Mouse (Mus musculus): ENCODE results near the gene Gpr153.

Gene Gpr153

DNA sequence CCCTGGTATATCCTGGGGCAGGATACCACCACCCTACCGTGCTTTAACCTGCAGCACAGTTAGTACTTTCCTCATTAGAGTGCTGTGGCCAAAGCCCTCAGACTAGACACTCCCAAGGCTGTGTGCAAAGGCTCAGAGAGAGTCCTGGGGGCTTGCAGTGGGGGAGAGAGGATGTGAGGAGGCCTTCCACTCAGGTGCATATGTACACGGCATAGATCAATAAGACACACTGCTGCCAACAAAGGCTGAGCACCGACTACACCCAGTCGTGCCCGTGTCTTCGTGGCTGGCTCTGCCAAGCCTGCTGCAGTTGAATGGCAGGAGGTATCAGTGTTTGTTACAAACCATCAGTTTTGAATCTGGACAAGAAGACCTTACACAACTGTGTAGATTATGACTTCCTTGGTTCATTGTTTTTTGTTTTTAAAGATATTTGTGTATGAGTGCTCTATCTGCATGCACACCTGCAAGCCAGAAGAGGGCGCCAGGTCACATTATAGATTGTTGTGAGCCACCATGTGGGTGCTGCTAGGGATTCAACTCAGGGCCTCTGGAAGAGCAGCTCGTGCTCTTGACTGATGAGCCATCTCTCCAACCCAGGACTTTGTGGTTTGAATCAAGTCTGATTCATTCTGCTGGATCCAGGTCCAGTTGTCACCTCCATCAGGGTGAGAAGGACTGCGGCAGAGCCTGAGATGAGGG, 9.0 kb upstream of the Gpr153 start:
- in situ Hi-C loops (cut with MseI, MboI): no loop called here

- in situ Hi-C loops (cut with MseI, MboI): no loop called here
Measured at GRCm38 (mm10) chr4:152265791-152266190, 8.2 kb upstream of the Gpr153 start.

DNA sequence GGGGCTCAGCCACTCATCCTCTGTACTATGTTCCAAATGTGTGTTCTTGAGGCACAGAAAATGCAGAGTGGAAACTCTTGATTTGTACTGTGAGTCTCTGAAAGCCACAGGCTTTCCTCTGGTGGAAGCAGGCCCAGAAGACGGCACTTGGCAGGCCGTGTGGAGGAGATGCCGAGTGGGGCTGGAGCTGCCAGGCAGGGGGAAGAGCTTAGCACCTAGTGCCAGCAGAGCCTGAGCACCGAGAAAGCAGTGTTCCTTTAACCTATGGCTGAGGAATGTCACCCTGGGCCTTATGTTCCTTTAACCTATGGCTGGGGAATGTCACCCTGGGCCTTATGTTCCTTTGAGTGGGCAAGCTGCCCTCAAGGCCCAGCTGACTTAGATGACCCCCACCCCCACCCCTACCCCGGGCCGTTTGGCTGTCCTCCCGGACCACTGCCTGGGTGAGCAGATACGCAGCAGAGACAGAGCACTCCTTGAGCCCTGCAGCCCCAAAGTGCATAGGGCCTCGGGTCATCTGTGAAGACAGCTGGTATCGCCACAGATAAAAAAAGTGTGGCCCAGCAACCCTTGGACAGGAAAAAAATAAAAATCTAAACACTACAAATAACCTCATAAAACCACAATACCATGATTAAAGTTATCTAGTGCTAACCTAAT, 7.7 kb upstream of the Gpr153 start:
- in situ Hi-C loops (cut with MseI, MboI): no loop called here

GRCm38 (mm10) chr4:152267748-152268369, 6.2 kb upstream of the Gpr153 start:
- in situ Hi-C loops (cut with MseI, MboI): no loop called here

- in situ Hi-C loops (cut with MseI, MboI): no loop called here
Measured at GRCm38 (mm10) chr4:152269967-152270366, 4.1 kb upstream of the Gpr153 start.

DNA sequence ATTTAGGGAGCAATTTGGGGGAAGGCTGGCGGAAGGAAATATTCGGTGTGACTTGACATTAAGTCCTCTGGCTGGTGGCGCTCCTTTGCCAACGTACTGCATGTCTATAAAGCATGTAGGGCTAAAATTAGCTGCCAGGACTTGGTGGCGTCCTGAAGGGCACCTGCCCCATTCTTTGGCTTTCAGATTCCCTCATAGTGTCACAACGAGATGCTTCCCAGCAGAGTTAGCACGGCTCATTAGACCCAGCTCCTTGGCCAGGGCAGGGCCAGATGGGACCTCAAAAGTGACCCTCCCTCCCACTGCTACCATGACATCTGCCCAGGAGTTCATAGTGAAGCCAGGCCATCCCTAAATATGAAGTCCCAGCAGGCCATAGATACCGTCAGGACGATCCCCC, 3.4 kb upstream of the Gpr153 start:
- in situ Hi-C loops (cut with MseI, MboI): no loop called here

GRCm38 (mm10) chr4:152271334-152271733, 2.7 kb upstream of the Gpr153 start:
- in situ Hi-C loops (cut with MseI, MboI): no loop called here

DNA sequence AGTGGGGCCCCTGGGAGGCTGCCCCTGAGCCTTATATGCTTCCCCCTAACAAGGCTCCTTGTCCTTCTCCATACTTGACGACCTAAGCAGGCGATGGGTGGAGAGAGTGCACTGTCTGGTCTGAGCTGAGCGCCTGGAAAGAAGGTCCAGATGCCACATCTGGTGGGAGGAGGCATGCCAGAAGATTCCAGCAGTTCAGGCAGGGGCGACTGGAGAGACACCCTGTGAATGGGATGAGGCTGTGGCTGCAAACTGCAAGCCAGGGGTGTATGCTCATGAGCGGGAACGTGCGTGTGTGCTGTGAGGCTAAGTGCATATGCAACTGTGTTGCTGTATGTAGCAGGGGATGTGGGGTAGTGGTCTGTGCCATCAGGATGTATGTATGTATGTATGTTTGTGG, 2.0 kb upstream of the Gpr153 start:
- in situ Hi-C loops (cut with MseI, MboI): no loop called here

DNA sequence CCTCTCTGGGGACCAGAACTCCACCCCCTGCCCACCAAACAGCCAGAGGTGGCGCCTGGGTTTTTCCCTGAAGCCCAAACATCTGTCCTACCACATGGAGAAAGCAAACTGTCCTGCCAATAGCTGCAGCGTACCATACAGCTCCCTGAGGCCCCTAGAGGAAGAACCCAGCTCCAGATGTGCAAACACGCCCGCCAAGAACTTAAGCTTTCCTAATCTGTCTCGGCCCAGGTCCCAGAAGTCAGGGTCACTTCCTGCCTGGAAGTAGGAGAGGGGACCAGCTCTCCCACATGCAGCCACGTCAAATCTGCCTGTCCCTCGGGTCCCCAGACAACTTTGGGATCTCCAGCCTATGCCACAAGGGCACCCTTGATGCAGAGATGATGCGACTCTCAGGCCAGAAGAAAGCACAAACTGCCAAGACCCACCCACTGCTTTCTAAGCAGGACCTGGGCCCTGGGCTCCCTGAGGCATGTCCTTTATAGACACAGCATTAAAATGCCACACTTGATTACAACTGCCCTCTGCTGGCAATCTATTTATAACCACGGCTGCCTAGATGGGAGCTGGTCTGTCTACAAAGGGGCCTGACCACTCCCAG, 1.5 kb upstream of the Gpr153 start:
- in situ Hi-C loops (cut with MseI, MboI): no loop called here

- in situ Hi-C loops (cut with MseI, MboI): no loop called here
Measured at GRCm38 (mm10) chr4:152273191-152273590, 841 bp upstream of the Gpr153 start.

DNA sequence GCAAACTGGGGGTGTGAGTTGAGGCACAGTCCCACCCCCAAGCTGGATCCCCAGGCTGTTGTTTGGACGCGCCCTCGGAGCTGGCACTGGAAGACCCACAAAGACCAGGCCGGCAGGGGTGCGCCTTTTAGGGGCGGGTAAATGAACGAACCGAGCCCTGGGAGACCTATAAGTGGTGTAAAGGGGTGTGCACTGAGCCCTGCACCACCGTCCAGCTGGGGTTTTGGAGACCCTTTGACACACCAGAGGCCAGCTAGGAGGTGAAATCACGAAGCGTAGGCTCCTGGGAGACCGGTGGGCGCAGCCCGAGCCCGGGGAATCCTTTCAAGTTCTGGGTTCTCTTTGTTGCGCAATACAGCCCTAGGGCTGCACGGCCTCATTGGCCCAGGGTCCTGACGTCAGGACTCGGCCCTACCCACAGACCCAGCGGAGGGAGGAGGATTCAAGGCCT, 674 bp downstream of the Gpr153 start:
- in situ Hi-C loops (cut with MseI, MboI): no loop called here

- in situ Hi-C loops (cut with MseI, MboI): no loop called here
Measured at GRCm38 (mm10) chr4:152276389-152277347, 2.6 kb downstream of the Gpr153 start.

GRCm38 (mm10) chr4:152277916-152278315, 3.9 kb downstream of the Gpr153 start:
- in situ Hi-C loops (cut with MseI, MboI): no loop called here

- in situ Hi-C loops (cut with MseI, MboI): no loop called here
Measured at GRCm38 (mm10) chr4:152278986-152279385, 5.0 kb downstream of the Gpr153 start.

- in situ Hi-C loops (cut with MseI, MboI): loop anchor here in 1 of 2 experiments (10.0 kb wide), 2 partner anchors 67 to 107 kb away; partner anchors contain the start of gene Acot7
Measured at GRCm38 (mm10) chr4:152281601-152282000, 7.6 kb downstream of the Gpr153 start.

GRCm38 (mm10) chr4:152282721-152283120, 8.7 kb downstream of the Gpr153 start:
- in situ Hi-C loops (cut with MseI, MboI): loop anchor here in 1 of 2 experiments (10.0 kb wide), 2 partner anchors 68 to 108 kb away; partner anchors contain the start of gene Acot7

DNA sequence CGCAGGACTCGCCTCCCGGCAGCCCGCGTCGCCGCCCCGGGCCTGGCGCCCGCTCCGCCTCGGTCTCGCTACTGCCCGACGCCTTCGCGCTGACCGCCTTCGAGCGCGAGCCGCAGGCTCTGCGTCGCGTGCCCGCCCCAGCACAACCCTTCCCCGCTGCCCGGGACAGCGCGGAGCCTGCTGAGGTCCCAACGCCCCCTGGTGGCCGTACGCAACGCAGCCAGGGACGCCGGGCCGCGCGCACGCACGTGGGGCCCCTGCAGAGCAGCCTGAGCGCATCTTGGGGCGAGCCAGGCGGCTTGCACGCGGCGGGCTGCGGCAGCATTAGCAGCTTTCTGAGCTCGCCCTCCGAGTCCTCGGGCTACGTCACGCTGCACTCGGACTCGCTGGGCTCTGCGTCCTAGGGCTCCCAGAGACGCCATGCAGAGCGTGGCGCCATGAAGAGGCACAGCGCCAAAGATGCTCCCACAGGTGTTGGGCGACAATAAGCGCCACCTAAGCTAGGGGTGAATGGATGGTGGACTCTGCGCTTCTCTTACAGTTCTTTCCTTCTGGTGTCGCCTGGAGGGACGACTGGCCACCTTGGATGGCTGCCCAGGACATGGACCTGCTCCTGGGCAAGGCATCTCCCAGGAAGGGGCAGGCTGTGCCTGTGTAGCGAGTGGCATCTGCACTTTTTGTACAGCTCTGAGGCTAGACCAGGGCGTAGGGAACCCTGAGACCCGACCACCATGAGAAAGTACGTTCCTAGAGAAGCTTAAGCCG, 9.3 kb downstream of the Gpr153 start:
- in situ Hi-C loops (cut with MseI, MboI): loop anchor here in 1 of 2 experiments (10.0 kb wide), 2 partner anchors 69 to 109 kb away; partner anchors contain the start of gene Acot7

- in situ Hi-C loops (cut with MseI, MboI): loop anchor here (5.0 to 10.0 kb wide), 3 partner anchors 71 to 111 kb away; partner anchors contain the start of gene Acot7 (in 1 of the 2)
Measured at GRCm38 (mm10) chr4:152285505-152285904, 11.5 kb downstream of the Gpr153 start.

DNA sequence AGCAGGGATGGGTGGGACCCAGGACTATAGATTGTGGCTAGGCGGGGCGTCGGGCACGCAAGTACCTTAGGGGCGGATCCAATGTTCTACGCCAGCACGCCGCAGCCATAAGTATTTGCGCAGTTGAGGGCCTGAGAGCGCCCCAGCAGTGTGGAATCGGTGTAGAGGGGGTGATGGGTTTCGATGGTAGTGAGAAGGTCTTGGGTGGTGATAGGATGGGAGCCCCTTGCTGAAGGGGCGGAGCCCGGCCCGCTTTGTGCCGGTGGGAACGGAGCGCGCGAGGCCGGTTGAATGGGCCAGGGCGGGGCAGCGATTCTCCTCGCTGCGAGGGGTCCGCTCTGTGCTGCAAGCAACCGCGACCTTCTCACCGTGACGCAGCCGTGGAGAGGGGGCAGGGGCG, 12.2 kb downstream of the Gpr153 start:
- in situ Hi-C loops (cut with MseI, MboI): loop anchor here (5.0 to 10.0 kb wide), 3 partner anchors 71 to 111 kb away; partner anchors contain the start of gene Acot7 (in 1 of the 2)

DNA sequence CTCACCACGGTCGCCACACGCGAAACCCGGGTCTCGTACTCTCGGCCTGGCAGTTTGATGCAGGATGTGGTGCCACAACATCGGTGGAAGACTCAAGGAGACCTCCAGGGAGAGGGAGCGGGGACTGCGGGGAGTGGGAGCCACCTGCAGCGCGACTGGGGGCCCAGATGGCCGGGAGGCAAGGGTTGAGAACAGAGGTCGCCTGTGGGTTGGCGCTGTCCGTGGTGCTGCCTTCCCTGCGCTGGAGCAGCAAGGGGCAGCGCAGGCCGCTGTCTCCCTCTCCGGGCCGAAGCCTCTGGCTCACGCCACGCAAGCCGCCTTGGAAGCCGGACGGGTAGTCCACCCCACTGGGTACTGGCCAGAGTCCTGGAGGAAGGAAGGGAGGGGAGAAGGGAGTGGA, 12.9 kb downstream of the Gpr153 start:
- in situ Hi-C loops (cut with MseI, MboI): loop anchor here (5.0 to 10.0 kb wide), 3 partner anchors 72 to 112 kb away; partner anchors contain the start of gene Acot7 (in 1 of the 2)
